Mouse (Mus musculus): ENCODE results near the gene Pnkd. TPM values are rescaled to one million over a fixed set of nuclear protein-coding genes. Genes with fewer than 3 reads are reported as not detected.

Gene Pnkd
- polyA plus RNA-seq, 1 experiment from 2014 or later: 46.7 TPM

DNA sequence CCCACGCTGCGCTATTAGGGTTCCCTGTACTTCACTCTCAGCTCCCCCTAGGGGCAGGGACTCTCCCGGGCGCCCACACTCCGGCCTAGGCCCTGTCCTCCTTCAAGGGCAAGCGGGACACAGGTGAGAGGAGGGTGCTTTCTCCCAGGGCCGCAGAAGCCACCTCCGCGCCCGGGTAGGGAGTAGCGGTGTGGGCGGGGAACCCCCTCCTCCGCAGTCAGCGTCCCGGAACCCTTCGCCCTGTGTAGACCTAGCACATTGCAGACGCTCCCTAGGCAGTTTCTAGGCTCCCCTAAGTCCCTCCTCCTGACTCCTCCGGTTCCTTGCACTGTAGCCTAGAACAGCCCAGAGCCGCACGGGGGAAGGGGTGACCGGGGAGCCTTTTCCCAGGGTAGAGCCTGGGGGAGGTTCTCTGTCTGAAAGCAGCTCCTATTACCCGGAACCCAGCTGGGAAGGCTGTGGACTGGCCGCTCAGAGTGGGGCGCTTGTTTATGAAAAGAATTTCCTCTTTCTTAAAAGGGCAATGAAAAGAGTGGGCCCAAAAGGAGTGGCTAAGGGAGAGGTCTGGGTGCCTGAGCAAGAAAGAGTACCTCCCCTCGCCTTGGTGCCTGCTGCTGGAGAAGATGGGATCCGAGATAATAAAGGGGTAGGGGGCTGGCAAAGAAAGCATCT is 102.1 kb downstream of the Pnkd start:
- Histone ChIP-seq H3K36me3 (replicated peaks; ENCODE audit: insufficient read depth, low read length) (no peaks in the 10 kb centered on the region), H3K4me1 (ENCODE audit: insufficient read depth) (peaks cover 33% of the 10 kb centered on the region), H3K4me2 (ENCODE audit: low read depth, low read length) (peak overlapping the region; percentile 89), H3K9ac (replicated peaks) (peak overlapping the region; percentile 77), H3K4me3 (ENCODE audit: low read depth, low read length) (peak overlapping the region; percentile 59), H3K27ac (ENCODE audit: low read depth) (peak overlapping the region; percentile 99), H3K27me3 (ENCODE audit: insufficient read depth, low read length) (no peaks in the 10 kb centered on the region), H3K9me3 (ENCODE audit: low read length) (no peaks in the 10 kb centered on the region)
- DNase-seq (peak; percentile 94), ATAC-seq (peak; percentile 76)
- under 1% methylated on average over 26 of the region's 26 CpGs for WGBS (ENCODE audit: insufficient replicate concordance)
- TF ChIP-seq CTCF (IDR thresholded peaks at IDR 0.05; ENCODE audit: low read depth) (peak; percentile 88), EP300 (IDR thresholded peaks at IDR 0.05; ENCODE audit: low read depth) (peak; percentile 84)

- TF ChIP-seq CTCF (IDR thresholded peaks at IDR 0.05; ENCODE audit: low read depth): no peak
- no peak for TF ChIP-seq EP300 (IDR thresholded peaks at IDR 0.05; ENCODE audit: low read depth)
- H3K4me1 ChIP-seq (ENCODE audit: insufficient read depth): peaks cover 31% of the 10 kb centered on the region
- H3K36me3 ChIP-seq (replicated peaks; ENCODE audit: insufficient read depth, low read length): no peaks in the 10 kb centered on the region
Measured at GRCm38 (mm10) chr1:74387386-74387988, 102.8 kb downstream of the Pnkd start.

GRCm38 (mm10) chr1:74388398-74388920 is 103.7 kb downstream of the Pnkd start:
- Histone ChIP-seq H3K36me3 (replicated peaks; ENCODE audit: insufficient read depth, low read length) (peaks cover 2% of the 10 kb centered on the region; the same call in 1 of the 2 replicates), H3K4me2 (ENCODE audit: low read depth, low read length) (no peak overlapping the region), H3K4me3 (ENCODE audit: low read depth, low read length) (no peak overlapping the region), H3K27me3 (ENCODE audit: insufficient read depth, low read length) (no peaks in the 10 kb centered on the region), H3K27ac (ENCODE audit: low read depth) (no peak overlapping the region), H3K4me1 (ENCODE audit: insufficient read depth) (peaks cover 40% of the 10 kb centered on the region), H3K9me3 (ENCODE audit: low read length) (no peaks in the 10 kb centered on the region), H3K9ac (replicated peaks) (no peak overlapping the region)
- TF ChIP-seq EP300 (IDR thresholded peaks at IDR 0.05; ENCODE audit: low read depth): no peak
- no peak for TF ChIP-seq CTCF (IDR thresholded peaks at IDR 0.05; ENCODE audit: low read depth)
- ATAC-seq: no peak
- DNase-seq: no peak
- 90% methylated on average over 7 of the region's 7 CpGs for WGBS (ENCODE audit: insufficient replicate concordance)

More at GRCm38 (mm10) chr1:74387386-74387988, 102.8 kb downstream of the Pnkd start:
- Histone ChIP-seq H3K9ac (replicated peaks) (peak overlapping the region; percentile 77), H3K9me3 (ENCODE audit: low read length) (no peaks in the 10 kb centered on the region), H3K4me3 (ENCODE audit: low read depth, low read length) (peak overlapping the region; percentile 59), H3K27me3 (ENCODE audit: insufficient read depth, low read length) (no peaks in the 10 kb centered on the region), H3K4me2 (ENCODE audit: low read depth, low read length) (peak overlapping the region; percentile 89), H3K27ac (ENCODE audit: low read depth) (peak overlapping the region; percentile 99)
- WGBS (ENCODE audit: insufficient replicate concordance): 37% methylated on average over 15 of the region's 15 CpGs
- ATAC-seq (no peak), DNase-seq (no peak)

- Histone ChIP-seq H3K4me1 (ENCODE audit: insufficient read depth) (peaks cover 46% of the 10 kb centered on the region), H3K36me3 (replicated peaks; ENCODE audit: insufficient read depth, low read length) (peaks cover 16% of the 10 kb centered on the region), H3K4me2 (ENCODE audit: low read depth, low read length) (peak overlapping the region; percentile 93), H3K27ac (ENCODE audit: low read depth) (peak overlapping the region; percentile 100), H3K9me3 (ENCODE audit: low read length) (no peaks in the 10 kb centered on the region), H3K4me3 (ENCODE audit: low read depth, low read length) (peak overlapping the region; percentile 30; the same call in 1 of the 2 replicates), H3K27me3 (ENCODE audit: insufficient read depth, low read length) (no peaks in the 10 kb centered on the region), H3K9ac (replicated peaks) (peak overlapping the region; percentile 50)
- ATAC-seq: no peak
- TF ChIP-seq CTCF (IDR thresholded peaks at IDR 0.05; ENCODE audit: low read depth) (no peak), EP300 (IDR thresholded peaks at IDR 0.05; ENCODE audit: low read depth) (no peak)
- WGBS (ENCODE audit: insufficient replicate concordance): 5% methylated on average over 29 of the region's 29 CpGs
- peak; percentile 60 for DNase-seq
Measured at GRCm38 (mm10) chr1:74389831-74390286, 105.1 kb downstream of the Pnkd start.

- Histone ChIP-seq H3K36me3 (replicated peaks; ENCODE audit: insufficient read depth, low read length) (peaks cover 21% of the 10 kb centered on the region), H3K9me3 (ENCODE audit: low read length) (no peaks in the 10 kb centered on the region), H3K4me1 (ENCODE audit: insufficient read depth) (peaks cover 49% of the 10 kb centered on the region), H3K27ac (ENCODE audit: low read depth) (peak overlapping the region; percentile 100), H3K4me3 (ENCODE audit: low read depth, low read length) (peak overlapping the region; percentile 97), H3K4me2 (ENCODE audit: low read depth, low read length) (peak overlapping the region; percentile 93), H3K27me3 (ENCODE audit: insufficient read depth, low read length) (no peaks in the 10 kb centered on the region), H3K9ac (replicated peaks) (peak overlapping the region; percentile 50)
- WGBS (ENCODE audit: insufficient replicate concordance): 7% methylated on average over 21 of the region's 21 CpGs
- TF ChIP-seq EP300 (IDR thresholded peaks at IDR 0.05; ENCODE audit: low read depth) (no peak), CTCF (IDR thresholded peaks at IDR 0.05; ENCODE audit: low read depth) (peak; percentile 91)
- ATAC-seq (no peak), DNase-seq (peak; percentile 82)
Measured at GRCm38 (mm10) chr1:74390287-74390906, 105.7 kb downstream of the Pnkd start.
